Mouse (Mus musculus) CH12.LX (cell line): ENCODE measurements at regions not wholly inside any gene's neighbourhood (a gene's known extent, or its start where the extent isn't known, plus 50 kb on each side); places are given as distances from the start of the nearest gene placed in this dataset.

Source experiments
- DNase-seq: peaks from one replicate; pipeline ENCODE4 v3.0.0-alpha.2; 2013; ENCODE audit errors: extremely low read depth
- H3K27ac ChIP-seq: 2 replicates; pipeline ENCODE4 v1.5.1; 2012; ENCODE audit warnings: low read depth, mild to moderate bottlenecking, control low read depth, moderate library complexity; ENCODE audit not compliant: insufficient read depth
- H3K27me3 ChIP-seq: replicated peaks from 2 replicates; pipeline ENCODE3; 2012; ENCODE audit warnings: inconsistent platforms
- H3K36me3 ChIP-seq, 2 experiments: replicated peaks in 1 of 2; 2 replicates each; pipeline versions ENCODE3 to v1.6.1; 2012; ENCODE audit warnings: inconsistent platforms in 1 of 2, low read length in 1 of 2, mild to moderate bottlenecking in 1 of 2, mixed read lengths in 1 of 2, moderate library complexity in 1 of 2; ENCODE audit not compliant: control insufficient read depth in 1 of 2, insufficient read depth in 1 of 2
- H3K4me1 ChIP-seq, 2 experiments: 2 replicates each; pipeline ENCODE4 v1.6.1; 2012; ENCODE audit warnings: inconsistent platforms in 1 of 2, moderate library complexity in 1 of 2; ENCODE audit not compliant: insufficient read depth in 2 of 2, control insufficient read depth in 1 of 2
- H3K4me2 ChIP-seq: 2 replicates; pipeline ENCODE4 v1.6.1; 2012; ENCODE audit warnings: low read depth, mild to moderate bottlenecking, control low read depth; ENCODE audit not compliant: poor library complexity, insufficient read depth, severe bottlenecking
- H3K4me3 ChIP-seq, 3 experiments: fragments of 150-350 bp in 1 of 3; sonication (generic) in 1 of 3; replicated peaks in 1 of 3; 2 replicates each; pipeline versions ENCODE3 to v1.5.1; 2011 to 2012; ENCODE audit warnings: low read depth in 2 of 3, low read length in 2 of 3, mild to moderate bottlenecking in 2 of 3, moderate library complexity in 2 of 3, control low read depth in 1 of 3, improper control_type of control experiment in 1 of 3, inconsistent platforms in 1 of 3, mixed read lengths in 1 of 3; ENCODE audit not compliant: poor library complexity in 1 of 3
- H3K79me2 ChIP-seq: replicated peaks from 2 replicates; pipeline ENCODE4 v1.6.1; 2012; ENCODE audit warnings: mild to moderate bottlenecking, moderate library complexity; ENCODE audit not compliant: control insufficient read depth, poor library complexity, insufficient read depth, severe bottlenecking; ENCODE audit errors: extremely low read depth
- H3K9ac ChIP-seq: 2 replicates; pipeline ENCODE4 v1.6.1; 2012; ENCODE audit warnings: low read depth, mild to moderate bottlenecking, control low read depth, moderate library complexity; ENCODE audit not compliant: insufficient read depth
- H3K9me3 ChIP-seq: replicated peaks from 2 replicates; pipeline ENCODE3; 2012; ENCODE audit warnings: low read length, inconsistent platforms, mixed read lengths
- CHD1 ChIP-seq: IDR thresholded peaks from 2 replicates; pipeline ENCODE4 v1.6.1; 2012; ENCODE audit warnings: low read depth, low read length, improper control_type of control experiment, inconsistent platforms
- CHD2 ChIP-seq: IDR thresholded peaks from 2 replicates; pipeline ENCODE4 v1.6.1; 2011; ENCODE audit warnings: low read length, improper control_type of control experiment
- ELF1 ChIP-seq: IDR thresholded peaks from 2 replicates; pipeline ENCODE4 v1.6.1; 2014; ENCODE audit warnings: low read depth, mild to moderate bottlenecking, inconsistent platforms, low read length, improper control_type of control experiment
- EP300 ChIP-seq: IDR thresholded peaks from 2 replicates; pipeline ENCODE4 v1.6.1; 2011; ENCODE audit warnings: low read length, improper control_type of control experiment
- HCFC1 ChIP-seq: IDR thresholded peaks from 2 replicates; pipeline ENCODE4 v1.6.1; 2012; ENCODE audit warnings: low read depth, mild to moderate bottlenecking, inconsistent platforms, low read length, improper control_type of control experiment
- JUN ChIP-seq: IDR thresholded peaks from 2 replicates; pipeline ENCODE4 v1.6.1; 2011; ENCODE audit warnings: low read depth, mild to moderate bottlenecking, low read length, improper control_type of control experiment, moderate library complexity; ENCODE audit not compliant: insufficient read depth
- MAFK ChIP-seq: IDR thresholded peaks from 2 replicates; pipeline ENCODE4 v1.6.1; 2011; ENCODE audit warnings: low read length, improper control_type of control experiment; ENCODE audit not compliant: insufficient replicate concordance
- MAX ChIP-seq: IDR thresholded peaks from 2 replicates; pipeline ENCODE4 v1.6.1; 2011; ENCODE audit warnings: low read length, improper control_type of control experiment
- MXI1 ChIP-seq: IDR thresholded peaks from 2 replicates; pipeline ENCODE4 v1.6.1; 2011; ENCODE audit warnings: mild to moderate bottlenecking, low read depth, low read length, improper control_type of control experiment
- NELFE ChIP-seq: IDR thresholded peaks from 2 replicates; pipeline ENCODE4 v1.6.1; 2011; ENCODE audit warnings: low read depth, low read length, improper control_type of control experiment
- NRF1 ChIP-seq: IDR thresholded peaks from 2 replicates; pipeline ENCODE4 v1.6.1; 2014; ENCODE audit warnings: low read depth, mild to moderate bottlenecking, inconsistent platforms, low read length, improper control_type of control experiment, moderate library complexity
- PAX5 ChIP-seq: IDR thresholded peaks from 2 replicates; pipeline ENCODE4 v1.6.1; 2012; ENCODE audit warnings: low read length, inconsistent platforms, mixed read lengths
- POLR2A ChIP-seq: IDR thresholded peaks from 2 replicates; pipeline ENCODE4 v1.6.1; 2011; ENCODE audit warnings: low read depth, mild to moderate bottlenecking, improper control_type of control experiment, low read length
- POLR2AphosphoS2 ChIP-seq: IDR thresholded peaks from 2 replicates; pipeline ENCODE4 v1.6.1; 2011; ENCODE audit warnings: low read depth, low read length, improper control_type of control experiment
- RAD21 ChIP-seq: IDR thresholded peaks from 2 replicates; pipeline ENCODE4 v1.6.1; 2011; ENCODE audit warnings: low read depth, mild to moderate bottlenecking, low read length, improper control_type of control experiment, moderate library complexity
- SIN3A ChIP-seq: IDR thresholded peaks from 2 replicates; pipeline ENCODE4 v1.6.1; 2012; ENCODE audit warnings: low read length, improper control_type of control experiment, inconsistent platforms
- TCF12 ChIP-seq: IDR thresholded peaks from 2 replicates; pipeline ENCODE4 v1.6.1; 2014; ENCODE audit warnings: low read depth, mild to moderate bottlenecking, inconsistent platforms, low read length, improper control_type of control experiment
- USF1 ChIP-seq: IDR thresholded peaks from 2 replicates; pipeline ENCODE4 v1.6.1; 2014; ENCODE audit warnings: low read depth, mild to moderate bottlenecking, inconsistent platforms, low read length, improper control_type of control experiment
- ZKSCAN1 ChIP-seq: IDR thresholded peaks from 2 replicates; pipeline ENCODE4 v1.6.1; 2012; ENCODE audit warnings: low read depth, inconsistent platforms, low read length, improper control_type of control experiment, borderline replicate concordance
- ZNF384 ChIP-seq: IDR thresholded peaks from 2 replicates; pipeline ENCODE4 v1.6.1; 2012; ENCODE audit warnings: low read depth, low read length, improper control_type of control experiment, inconsistent platforms
- dilution Hi-C: fragments of 300-500 bp; cut with MboI; formaldehyde crosslinking; loops from 2 replicates; pipeline ENCODE4 v1.14.3; 2020; ENCODE audit warnings: low sequenced_read_pairs; ENCODE audit not compliant: extremely low pct_unique_long_range_greater_than_20kb, extremely low pct_ligation_motif_present
- in situ Hi-C: fragments of 300-500 bp; cut with MboI; formaldehyde crosslinking; loops from 3 replicates; pipeline ENCODE4 v1.14.3; 2019; ENCODE audit warnings: low sequenced_read_pairs, low pct_ligation_motif_present, low pct_unique_long_range_greater_than_20kb, mixed read lengths

GRCm38 (mm10) chr10:66270647-66271270 lies 825.2 kb upstream of the Jmjd1c start:
- no peaks in the 10 kb centered on the region for H3K27me3 ChIP-seq
- dilution Hi-C loops: no loop called here

GRCm38 (mm10) chr10:66295628-66296027 lies 800.3 kb upstream of the Jmjd1c start:
- H3K79me2 ChIP-seq: no peaks in the 10 kb centered on the region
- in situ Hi-C loops: no loop called here
- H3K4me3 ChIP-seq: no peak overlapping the region
- no peaks in the 10 kb centered on the region for H3K9me3 ChIP-seq
- no peaks in the 10 kb centered on the region for H3K4me1 ChIP-seq
- no peaks in the 10 kb centered on the region for H3K27me3 ChIP-seq
- dilution Hi-C loops: no loop called here
- no peak overlapping the region for H3K4me2 ChIP-seq
- TF ChIP-seq MAFK: peak; percentile 72
- no peak for TF ChIP-seq SIN3A
- no peak overlapping the region for H3K9ac ChIP-seq
- H3K27ac ChIP-seq: no peak overlapping the region
- no peaks in the 10 kb centered on the region for H3K36me3 ChIP-seq
- no peak for DNase-seq

More at GRCm38 (mm10) chr10:66270647-66271270, 825.2 kb upstream of the Jmjd1c start:
- no peak for DNase-seq
- in situ Hi-C loops: no loop called here
- Histone ChIP-seq H3K4me1 (no peaks in the 10 kb centered on the region), H3K36me3 (no peaks in the 10 kb centered on the region), H3K27ac (no peak overlapping the region), H3K9ac (no peak overlapping the region), H3K4me2 (no peak overlapping the region), H3K79me2 (no peaks in the 10 kb centered on the region), H3K9me3 (no peaks in the 10 kb centered on the region), H3K4me3 (no peak overlapping the region)
- TF ChIP-seq POLR2A: no peak
- no peak for TF ChIP-seq JUN
- TF ChIP-seq EP300: no peak
- no peak for TF ChIP-seq MXI1
- TF ChIP-seq MAX: no peak
- no peak for TF ChIP-seq CHD2
- TF ChIP-seq POLR2AphosphoS2: no peak
- TF ChIP-seq CHD1: no peak
- no peak for TF ChIP-seq TCF12
- TF ChIP-seq PAX5: no peak
- TF ChIP-seq NELFE: no peak

GRCm38 (mm10) chr10:66303235-66303780 lies 792.6 kb upstream of the Jmjd1c start:
- no peak overlapping the region for H3K4me2 ChIP-seq
- TF ChIP-seq NELFE (no peak), ZKSCAN1 (no peak), CHD2 (no peak), TCF12 (no peak), ELF1 (no peak), ZNF384 (no peak), USF1 (no peak), HCFC1 (no peak), NRF1 (no peak), JUN (no peak), RAD21 (no peak)
- no peak overlapping the region for H3K9ac ChIP-seq
- H3K27ac ChIP-seq: no peak overlapping the region
- no peaks in the 10 kb centered on the region for H3K79me2 ChIP-seq
- in situ Hi-C loops (no loop called here), dilution Hi-C loops (no loop called here)
- H3K4me1 ChIP-seq: no peaks in the 10 kb centered on the region
- no peaks in the 10 kb centered on the region for H3K36me3 ChIP-seq
- no peak for DNase-seq
- no peaks in the 10 kb centered on the region for H3K27me3 ChIP-seq
- H3K9me3 ChIP-seq: no peaks in the 10 kb centered on the region
- H3K4me3 ChIP-seq: no peak overlapping the region
